Mouse (Mus musculus) stomach, embryonic 15.5 days (tissue): ENCODE results near the gene Prkcb. TPM values are rescaled to one million over a fixed set of nuclear protein-coding genes. Genes with fewer than 3 reads are reported as not detected.

Source experiments
- ATAC-seq: fragments of 200-750 bp; cut with Nextera tagmentation; 2 replicates; pipeline ENCODE4 v1.8.0; 2017; ENCODE audit warnings: low read depth, moderate number of reproducible peaks, moderate TSS enrichment; ENCODE audit not compliant: insufficient read depth, low FRiP score
- H3K27ac ChIP-seq: fragments of 300-500 bp; sonication (generic); 2 replicates; pipeline ENCODE4 v1.5.1; 2015; ENCODE audit warnings: mild to moderate bottlenecking, inconsistent platforms
- H3K27me3 ChIP-seq: fragments of 300-500 bp; sonication (generic); replicated peaks from 2 replicates; pipeline ENCODE4 v1.6.1; 2015; ENCODE audit warnings: inconsistent platforms
- H3K36me3 ChIP-seq: fragments of 300-500 bp; sonication (generic); 2 replicates; pipeline ENCODE4 v1.6.1; 2015; ENCODE audit warnings: inconsistent platforms
- H3K4me1 ChIP-seq: fragments of 300-500 bp; sonication (generic); 2 replicates; pipeline ENCODE4 v1.6.1; 2015; ENCODE audit warnings: inconsistent platforms
- H3K4me2 ChIP-seq: fragments of 300-500 bp; sonication (generic); 2 replicates; pipeline ENCODE4 v1.6.1; 2015; ENCODE audit warnings: mild to moderate bottlenecking, inconsistent platforms
- H3K4me3 ChIP-seq: fragments of 300-500 bp; sonication (generic); replicated peaks from 2 replicates; pipeline ENCODE4 v1.5.1; 2015; ENCODE audit warnings: inconsistent platforms
- H3K9ac ChIP-seq: fragments of 300-500 bp; sonication (generic); 2 replicates; pipeline ENCODE4 v1.6.1; 2015; ENCODE audit warnings: inconsistent platforms
- H3K9me3 ChIP-seq: fragments of 300-500 bp; sonication (generic); 2 replicates; pipeline ENCODE4 v1.6.1; 2016; ENCODE audit warnings: inconsistent platforms
- WGBS: fragments of 180-500 bp; shearing (Covaris S2); methylation state at CpG from one replicate; pipeline ENCODE4 v1.1.7; 2015; 5-methylcytosine and 5-hydroxymethylcytosine counted together
- polyA plus RNA-seq: library from polyadenylated mRNA; unstranded; fragments of >200 nt; fragmentation: Nextera tagmentation; extraction: Ambion mirVana; gene quantifications from 2 replicates; pipeline ENCODE4 v1.2.1, GENCODE M21; 2015

The Prkcb gene
- polyA plus RNA-seq, 1 experiment from 2014 or later = 14.3 TPM

DNA sequence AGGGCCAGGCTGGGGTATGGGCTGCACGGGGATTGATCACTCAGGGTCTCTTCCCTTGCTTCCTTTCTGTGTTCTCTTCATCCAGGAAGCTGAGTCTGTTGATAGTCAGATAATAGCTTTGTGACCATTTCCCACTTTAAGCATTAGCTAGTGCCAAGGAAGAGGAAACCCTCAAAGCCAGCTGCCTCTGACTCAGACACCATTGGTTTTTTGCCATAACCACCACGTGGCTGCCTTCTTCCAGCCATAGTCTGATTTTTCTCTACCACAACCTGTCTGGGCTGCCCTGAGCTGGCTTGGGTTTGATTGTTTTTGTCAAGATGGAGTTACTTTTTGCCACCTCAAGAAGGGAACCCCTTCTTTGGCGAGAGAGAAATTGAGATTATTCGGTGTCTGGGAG is 41.0 kb downstream of the Prkcb start:
- no peaks in the 10 kb centered on the region for H3K4me1 ChIP-seq
- WGBS = 77% methylated on average over 4 of the region's 4 CpGs
- no peak for ATAC-seq
- H3K4me2 ChIP-seq = no peak overlapping the region
- H3K9me3 ChIP-seq = no peaks in the 10 kb centered on the region
- no peak overlapping the region for H3K27ac ChIP-seq
- H3K9ac ChIP-seq = no peak overlapping the region
- no peaks in the 10 kb centered on the region for H3K36me3 ChIP-seq
- no peaks in the 10 kb centered on the region for H3K27me3 ChIP-seq
- no peak overlapping the region for H3K4me3 ChIP-seq

DNA sequence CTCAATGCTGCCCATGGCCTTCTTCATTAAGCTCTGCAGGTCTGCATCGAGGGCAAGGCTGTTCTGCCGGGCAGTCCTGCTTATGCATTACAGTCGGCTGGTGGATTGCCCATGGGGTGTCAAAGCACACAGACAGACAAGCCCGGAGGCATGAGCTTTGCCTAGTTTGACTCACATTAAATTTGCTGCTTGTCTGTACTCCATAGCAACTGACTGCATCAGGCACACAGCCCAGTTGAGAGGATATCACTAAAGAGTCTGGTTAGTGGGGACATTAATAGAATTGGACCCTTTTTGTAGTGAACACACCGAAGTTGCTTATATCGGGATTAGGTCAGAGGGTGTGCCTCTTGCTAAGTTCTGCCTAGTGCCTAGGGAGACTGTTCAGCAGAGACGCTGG is 45.1 kb downstream of the Prkcb start:
- Histone ChIP-seq H3K27me3 (no peaks in the 10 kb centered on the region), H3K27ac (no peak overlapping the region), H3K4me2 (no peak overlapping the region), H3K9me3 (no peaks in the 10 kb centered on the region), H3K4me3 (no peak overlapping the region), H3K36me3 (no peaks in the 10 kb centered on the region), H3K4me1 (no peaks in the 10 kb centered on the region), H3K9ac (no peak overlapping the region)
- WGBS = 84% methylated on average over 7 of the region's 7 CpGs
- no peak for ATAC-seq

DNA sequence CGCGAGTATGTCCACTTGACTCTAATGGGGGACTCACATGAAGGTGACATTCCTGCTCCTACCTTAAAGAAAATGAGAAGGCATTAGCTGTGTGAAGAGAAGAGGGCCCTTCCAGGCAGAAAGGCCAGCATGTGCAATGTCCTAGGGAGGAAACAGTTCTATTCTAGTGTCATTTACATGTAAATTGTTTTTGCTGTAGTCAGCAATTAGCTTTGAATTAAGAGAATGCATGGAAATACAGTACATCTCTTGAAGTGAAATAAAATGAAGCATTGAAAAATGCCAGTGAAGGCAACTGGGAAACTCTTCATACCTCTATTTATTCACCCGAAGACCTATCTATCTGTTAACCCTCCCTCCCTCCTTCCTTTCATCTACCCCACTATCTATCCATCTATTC is 48.8 kb downstream of the Prkcb start:
- Histone ChIP-seq H3K27ac (no peak overlapping the region), H3K27me3 (no peaks in the 10 kb centered on the region), H3K36me3 (no peaks in the 10 kb centered on the region), H3K9ac (no peak overlapping the region), H3K4me2 (no peak overlapping the region), H3K4me1 (no peaks in the 10 kb centered on the region), H3K4me3 (no peak overlapping the region), H3K9me3 (no peaks in the 10 kb centered on the region)
- 85% methylated on average over 3 of the region's 3 CpGs for WGBS
- ATAC-seq = no peak

DNA sequence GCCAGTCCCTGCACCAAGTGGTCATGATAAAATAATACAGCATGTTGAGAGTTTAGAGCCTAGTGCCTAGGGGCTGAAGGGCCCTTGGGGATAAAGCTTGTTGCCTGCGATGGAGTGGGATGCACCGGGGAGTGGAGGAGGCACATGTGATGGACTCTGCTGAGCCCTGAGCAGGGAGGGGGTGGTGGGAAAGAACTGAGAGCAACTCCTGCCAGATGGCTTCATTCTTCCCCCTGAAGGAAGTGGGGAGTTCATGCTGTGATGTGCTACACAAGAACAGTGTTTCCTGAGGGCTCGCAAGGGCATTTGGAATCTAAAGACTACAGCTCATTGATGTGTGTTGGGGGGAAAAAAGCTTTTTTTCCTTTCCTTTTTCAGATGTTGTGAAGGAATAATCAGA is 49.5 kb downstream of the Prkcb start:
- no peak for ATAC-seq
- no peak overlapping the region for H3K4me3 ChIP-seq
- WGBS = 81% methylated on average over 3 of the region's 3 CpGs
- no peaks in the 10 kb centered on the region for H3K36me3 ChIP-seq
- no peaks in the 10 kb centered on the region for H3K27me3 ChIP-seq
- no peaks in the 10 kb centered on the region for H3K9me3 ChIP-seq
- H3K4me1 ChIP-seq = no peaks in the 10 kb centered on the region
- no peak overlapping the region for H3K27ac ChIP-seq
- no peak overlapping the region for H3K9ac ChIP-seq
- H3K4me2 ChIP-seq = no peak overlapping the region

DNA sequence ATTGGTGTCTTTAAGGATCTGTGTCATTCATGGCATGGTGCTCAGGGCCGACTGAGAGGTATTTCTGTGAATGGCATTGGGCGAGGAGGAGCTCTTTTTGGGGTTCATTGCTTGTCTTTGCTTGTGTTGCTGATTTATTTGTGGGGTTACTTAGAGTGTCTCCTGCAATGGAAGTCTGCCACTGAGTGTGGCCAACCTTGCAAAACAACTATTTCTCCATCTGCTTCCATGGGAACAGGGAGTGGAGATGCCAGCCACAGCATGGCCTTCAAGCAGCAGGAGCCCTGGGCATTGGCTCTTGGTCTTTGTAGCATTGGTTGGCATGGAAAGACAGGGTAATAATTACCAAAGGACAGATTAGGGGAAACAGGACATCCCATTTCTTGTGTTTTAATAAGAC is 50.9 kb downstream of the Prkcb start:
- Histone ChIP-seq H3K27me3 (no peaks in the 10 kb centered on the region), H3K9me3 (no peaks in the 10 kb centered on the region), H3K36me3 (no peaks in the 10 kb centered on the region), H3K4me1 (no peaks in the 10 kb centered on the region), H3K27ac (no peak overlapping the region), H3K4me2 (no peak overlapping the region), H3K4me3 (no peak overlapping the region), H3K9ac (no peak overlapping the region)
- 67% methylated on average over 2 of the region's 2 CpGs for WGBS
- ATAC-seq = no peak

DNA sequence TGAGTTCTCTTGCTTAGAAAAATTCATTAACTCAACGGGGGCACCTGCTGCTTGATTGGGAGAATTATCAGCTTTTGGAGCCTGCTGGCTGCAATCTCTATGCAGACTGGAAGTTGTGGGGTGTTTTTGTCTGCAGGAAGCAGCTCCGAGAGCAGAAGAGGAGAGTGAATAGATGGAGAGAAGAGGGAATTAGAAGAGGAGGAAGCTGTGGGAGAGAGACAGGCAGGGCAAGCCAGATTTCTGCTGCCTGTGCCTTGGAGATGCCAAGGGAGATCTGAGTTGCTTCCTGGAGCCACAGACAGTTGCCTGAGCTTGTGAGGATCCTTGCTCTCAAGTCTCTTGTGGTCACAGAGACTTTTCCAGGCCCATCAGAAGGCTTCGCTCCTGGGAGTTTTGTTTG is 53.3 kb downstream of the Prkcb start:
- ATAC-seq = no peak
- no peak overlapping the region for H3K9ac ChIP-seq
- no peak overlapping the region for H3K4me2 ChIP-seq
- H3K9me3 ChIP-seq = no peaks in the 10 kb centered on the region
- no peaks in the 10 kb centered on the region for H3K4me1 ChIP-seq
- no peak overlapping the region for H3K4me3 ChIP-seq
- H3K27ac ChIP-seq = no peak overlapping the region
- H3K27me3 ChIP-seq = no peaks in the 10 kb centered on the region
- 57% methylated on average over 3 of the region's 3 CpGs for WGBS
- H3K36me3 ChIP-seq = no peaks in the 10 kb centered on the region

DNA sequence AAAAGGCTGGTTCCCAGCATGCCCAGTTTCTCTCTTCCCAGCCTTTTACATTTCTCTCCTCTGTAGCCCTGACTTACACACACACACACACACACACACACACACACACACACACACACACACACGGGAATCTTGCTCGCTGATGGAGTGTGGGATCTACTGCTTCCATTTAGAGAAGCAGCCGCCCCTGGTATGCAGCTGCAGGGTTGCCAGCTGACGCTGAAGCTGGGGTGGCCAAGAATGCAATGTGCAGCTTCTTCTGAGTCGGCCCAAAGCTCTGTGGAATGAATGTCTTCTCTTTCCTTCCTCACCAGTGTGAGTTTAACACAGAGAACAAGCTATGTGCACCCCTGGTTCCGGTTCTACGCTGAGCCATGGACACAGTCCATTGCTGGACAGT is 56.1 kb downstream of the Prkcb start:
- no peak for ATAC-seq
- no peaks in the 10 kb centered on the region for H3K27me3 ChIP-seq
- WGBS = 58% methylated on average over 7 of the region's 7 CpGs
- H3K4me1 ChIP-seq = no peaks in the 10 kb centered on the region
- H3K9ac ChIP-seq = no peak overlapping the region
- H3K27ac ChIP-seq = no peak overlapping the region
- H3K4me2 ChIP-seq = no peak overlapping the region
- H3K9me3 ChIP-seq = no peaks in the 10 kb centered on the region
- H3K36me3 ChIP-seq = no peaks in the 10 kb centered on the region
- no peak overlapping the region for H3K4me3 ChIP-seq

DNA sequence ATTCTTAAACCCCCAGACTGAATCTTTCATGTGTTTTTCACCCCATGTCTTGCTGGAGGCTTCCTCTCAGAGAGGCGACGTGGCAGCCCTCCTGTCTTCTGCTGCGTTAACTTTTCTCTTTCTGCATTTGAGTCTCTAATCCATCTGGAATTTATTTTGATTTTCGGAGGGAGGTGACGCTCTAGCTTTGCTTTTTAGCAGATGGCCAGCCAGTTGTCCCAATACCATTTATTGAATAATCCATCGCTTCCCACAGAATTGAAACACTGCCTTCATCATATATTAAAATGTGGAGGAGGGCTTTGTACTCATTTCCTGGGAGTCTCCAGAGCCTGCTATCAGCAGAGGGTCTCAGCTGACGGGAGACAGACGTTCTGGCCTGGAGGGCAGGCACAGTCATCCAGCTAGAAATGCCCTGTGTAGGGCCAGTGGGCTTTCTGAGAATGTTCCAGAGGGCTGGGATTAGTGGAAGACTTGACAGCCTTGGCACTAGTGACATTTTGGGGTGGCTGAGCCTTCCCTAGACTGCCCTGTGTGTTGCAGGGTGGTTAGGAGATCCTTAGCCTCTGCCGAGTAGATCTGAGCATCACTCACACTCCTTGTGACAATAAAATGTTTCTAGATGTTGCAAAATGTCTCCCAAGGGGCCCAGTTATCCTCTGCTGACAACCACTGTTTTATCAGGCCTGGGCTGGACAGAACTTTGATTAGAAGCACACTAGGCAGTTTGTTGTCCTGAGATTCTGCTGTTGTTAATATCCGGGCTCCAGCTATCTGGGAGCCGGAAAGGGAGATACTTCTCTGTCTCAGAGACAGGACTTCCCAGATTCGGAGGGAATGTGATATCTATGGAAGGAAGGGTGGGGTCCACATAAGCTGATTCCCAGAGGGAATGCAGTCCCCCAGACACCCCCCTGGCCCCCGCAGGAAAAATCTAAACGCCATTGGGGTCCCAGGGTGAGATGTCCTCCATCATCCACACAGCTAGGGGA is 58.0 kb downstream of the Prkcb start:
- Histone ChIP-seq H3K4me3 (no peak overlapping the region), H3K27ac (no peak overlapping the region), H3K9me3 (no peaks in the 10 kb centered on the region), H3K4me1 (no peaks in the 10 kb centered on the region), H3K9ac (no peak overlapping the region), H3K36me3 (no peaks in the 10 kb centered on the region), H3K27me3 (no peaks in the 10 kb centered on the region), H3K4me2 (no peak overlapping the region)
- no peak for ATAC-seq
- WGBS = 73% methylated on average over 14 of the region's 14 CpGs

DNA sequence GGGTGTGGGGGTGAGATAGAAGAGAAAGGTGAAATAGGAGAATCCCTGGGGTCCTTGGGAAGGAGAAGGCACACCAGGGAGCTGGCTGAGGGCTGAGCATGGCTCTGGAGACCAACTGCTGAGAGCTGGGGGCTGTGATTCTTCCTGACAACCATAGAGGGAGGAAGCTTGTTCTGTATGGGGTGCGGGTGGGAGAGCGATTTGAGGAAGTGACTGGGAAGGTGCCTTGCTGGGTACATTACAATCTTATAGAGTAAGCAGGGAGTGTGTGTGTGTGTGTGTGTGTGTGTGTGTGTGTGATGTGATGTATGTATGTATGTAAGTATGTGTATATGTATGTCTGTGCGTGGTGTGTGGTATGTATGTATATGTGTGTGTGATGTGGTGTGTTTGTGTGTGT is 58.9 kb downstream of the Prkcb start:
- Histone ChIP-seq H3K36me3 (no peaks in the 10 kb centered on the region), H3K4me1 (no peaks in the 10 kb centered on the region), H3K9ac (no peak overlapping the region), H3K9me3 (no peaks in the 10 kb centered on the region), H3K4me3 (no peak overlapping the region), H3K27ac (no peak overlapping the region), H3K4me2 (no peak overlapping the region), H3K27me3 (no peaks in the 10 kb centered on the region)
- 80% methylated on average over 3 of the region's 3 CpGs for WGBS
- no peak for ATAC-seq

DNA sequence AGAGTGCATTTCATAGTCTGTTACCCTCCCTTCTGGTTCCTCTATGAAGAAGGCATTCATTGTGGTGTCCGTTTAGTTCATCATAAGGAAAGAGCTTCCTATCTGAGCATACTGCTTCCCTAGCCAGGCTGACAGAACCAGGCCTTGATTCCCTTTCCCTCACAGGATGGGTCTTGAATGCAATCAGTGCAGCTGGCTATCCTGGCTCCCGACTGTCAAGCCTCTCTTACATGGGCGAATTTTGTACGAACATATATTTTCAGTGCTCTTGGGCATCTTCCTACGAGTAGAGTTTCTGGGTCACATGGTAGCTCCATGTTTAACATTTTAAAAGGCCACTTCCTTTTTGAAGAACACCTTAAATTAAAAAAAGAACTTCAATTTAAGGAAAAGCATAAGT is 61.4 kb downstream of the Prkcb start:
- no peak for ATAC-seq
- 85% methylated on average over 5 of the region's 5 CpGs for WGBS

DNA sequence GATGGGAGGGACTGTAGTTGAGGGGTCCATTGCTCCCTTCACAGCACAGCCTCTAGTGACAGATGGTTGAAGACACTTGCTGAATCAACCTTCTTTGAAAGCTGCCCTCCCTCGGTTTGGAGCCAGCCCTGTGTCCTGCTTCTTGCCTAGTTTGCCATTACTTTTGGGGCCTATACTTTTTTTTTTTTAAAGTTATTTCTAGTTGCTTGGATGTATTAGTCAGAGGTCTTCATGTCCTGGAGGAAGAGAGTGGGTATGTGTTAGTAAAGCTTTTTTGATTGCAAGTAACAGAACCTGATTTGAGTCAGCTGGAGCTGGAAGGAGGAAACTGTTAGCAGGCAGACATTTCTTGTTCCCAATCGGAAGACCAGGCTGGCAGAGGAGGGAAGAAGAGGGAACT is 62.2 kb downstream of the Prkcb start:
- Histone ChIP-seq H3K9me3 (no peaks in the 10 kb centered on the region), H3K4me1 (no peaks in the 10 kb centered on the region), H3K4me2 (no peak overlapping the region), H3K36me3 (no peaks in the 10 kb centered on the region), H3K4me3 (no peak overlapping the region), H3K9ac (no peak overlapping the region), H3K27me3 (no peaks in the 10 kb centered on the region), H3K27ac (no peak overlapping the region)
- ATAC-seq = no peak
- 69% methylated on average over 2 of the region's 2 CpGs for WGBS

More for the DNA sequence above, 61.4 kb downstream of the Prkcb start:
- Histone ChIP-seq H3K27ac (no peak overlapping the region), H3K9ac (no peak overlapping the region), H3K4me3 (no peak overlapping the region), H3K9me3 (no peaks in the 10 kb centered on the region), H3K4me2 (no peak overlapping the region), H3K36me3 (no peaks in the 10 kb centered on the region), H3K4me1 (no peaks in the 10 kb centered on the region), H3K27me3 (no peaks in the 10 kb centered on the region)

DNA sequence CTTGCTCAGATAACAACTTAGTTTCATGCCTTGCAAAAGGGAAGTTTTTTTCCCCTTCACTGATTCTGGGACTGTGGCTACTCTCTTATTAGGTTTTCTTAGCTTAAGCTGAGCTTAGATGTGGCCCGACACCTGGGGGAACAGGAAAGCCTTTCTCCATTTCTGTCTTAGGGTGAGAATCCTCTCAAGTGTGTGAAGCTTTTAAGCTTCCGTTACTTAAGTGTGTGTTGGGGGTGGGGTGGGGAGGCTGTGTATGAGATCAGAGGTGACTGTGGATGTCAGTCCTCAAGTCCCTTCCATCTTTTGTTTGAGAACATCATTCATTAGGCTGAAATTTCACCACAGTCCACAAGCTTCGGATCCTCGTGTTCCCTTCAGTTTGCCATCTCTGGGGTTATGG is 63.3 kb downstream of the Prkcb start:
- no peak overlapping the region for H3K4me2 ChIP-seq
- H3K36me3 ChIP-seq = no peaks in the 10 kb centered on the region
- H3K27ac ChIP-seq = no peak overlapping the region
- ATAC-seq = no peak
- H3K4me3 ChIP-seq = no peak overlapping the region
- no peak overlapping the region for H3K9ac ChIP-seq
- no peaks in the 10 kb centered on the region for H3K4me1 ChIP-seq
- no peaks in the 10 kb centered on the region for H3K9me3 ChIP-seq
- H3K27me3 ChIP-seq = no peaks in the 10 kb centered on the region
- 77% methylated on average over 4 of the region's 4 CpGs for WGBS
